Mouse (Mus musculus) forebrain, embryonic 15.5 days (tissue): ENCODE measurements around the gene Nkiras1. TPM values are rescaled to one million over a fixed set of nuclear protein-coding genes. Genes with fewer than 3 reads are reported as not detected.
"Not testable (repeated sequence)": the region's sequence is repeated elsewhere in the genome, so short reads cannot be mapped to it uniquely, and the experiment has no call there.

ENCODE experiments used
- ATAC-seq: fragments of 200-750 bp; cut with Nextera tagmentation; replicated peaks from 2 replicates; pipeline ENCODE4 v1.8.0; 2017; ENCODE audit warnings: mild to moderate bottlenecking, moderate TSS enrichment, moderate library complexity
- H3K27ac ChIP-seq: fragments of 300-500 bp; sonication (generic); replicated peaks from 2 replicates; pipeline ENCODE4 v1.5.1; 2015; ENCODE audit warnings: mild to moderate bottlenecking, inconsistent platforms
- H3K27me3 ChIP-seq: fragments of 300-500 bp; sonication (generic); 2 replicates; pipeline ENCODE4 v1.6.1; 2015; ENCODE audit warnings: inconsistent platforms
- H3K36me3 ChIP-seq: fragments of 300-500 bp; sonication (generic); 2 replicates; pipeline ENCODE4 v1.6.1; 2015; ENCODE audit warnings: mild to moderate bottlenecking, inconsistent platforms
- H3K4me1 ChIP-seq: fragments of 300-500 bp; sonication (generic); 2 replicates; pipeline ENCODE4 v1.6.1; 2015; ENCODE audit warnings: inconsistent platforms
- H3K4me2 ChIP-seq: fragments of 300-500 bp; sonication (generic); replicated peaks from 2 replicates; pipeline ENCODE4 v1.6.1; 2015; ENCODE audit warnings: mild to moderate bottlenecking, inconsistent platforms
- H3K4me3 ChIP-seq: fragments of 300-500 bp; sonication (generic); 2 replicates; pipeline ENCODE4 v1.5.1; 2015; ENCODE audit warnings: mild to moderate bottlenecking, inconsistent platforms
- H3K9ac ChIP-seq: fragments of 300-500 bp; sonication (generic); replicated peaks from 2 replicates; pipeline ENCODE4 v1.6.1; 2015; ENCODE audit warnings: mild to moderate bottlenecking, inconsistent platforms
- H3K9me3 ChIP-seq: fragments of 300-500 bp; sonication (generic); 2 replicates; pipeline ENCODE4 v1.6.1; 2016; ENCODE audit warnings: inconsistent platforms
- WGBS: fragments of 180-500 bp; shearing (Covaris S2); methylation state at CpG from one replicate; pipeline ENCODE4 v1.1.7; 2015; ENCODE audit warnings: mixed read lengths; 5-methylcytosine and 5-hydroxymethylcytosine counted together
- polyA plus RNA-seq: library from polyadenylated mRNA; unstranded; fragments of >200 nt; fragmentation: Nextera tagmentation; extraction: Ambion mirVana; gene quantifications from 2 replicates; pipeline ENCODE4 v1.2.1, GENCODE M21; 2015

The Nkiras1 gene
- polyA plus RNA-seq, 1 experiment from 2014 or later: 29.5 TPM

- Histone ChIP-seq H3K9ac (peak within 1 kb of the TSS; percentile 73), H3K4me2 (peak within 1 kb of the TSS; percentile 70), H3K9me3 (no peaks in the 10 kb centered on the region), H3K4me3 (peak within 1 kb of the TSS; percentile 98), H3K4me1 (peaks cover 3% of the 10 kb centered on the region; the same call in 1 of the 2 replicates), H3K36me3 (no peaks in the 10 kb centered on the region), H3K27ac (peak within 1 kb of the TSS; percentile 85), H3K27me3 (no peaks in the 10 kb centered on the region)
- under 1% methylated on average over 66 of the region's 66 CpGs for WGBS
- ATAC-seq: peak; percentile 89
Measured at GRCm38 (mm10) chr14:18238750-18239731, 31.9 kb upstream of the Nkiras1 start, which contains the start of gene Nr1d2. Gene Nr1d2 (minus strand): TSS chr14:18239127.

GRCm38 (mm10) chr14:18240132-18240531 is 30.8 kb upstream of the Nkiras1 start:
- ATAC-seq: no peak
- H3K27ac ChIP-seq: no peak overlapping the region
- WGBS: 75% methylated on average over 7 of the region's 7 CpGs
- no peak overlapping the region for H3K4me3 ChIP-seq
- no peaks in the 10 kb centered on the region for H3K9me3 ChIP-seq
- H3K36me3 ChIP-seq: no peaks in the 10 kb centered on the region
- no peak overlapping the region for H3K9ac ChIP-seq
- no peak overlapping the region for H3K4me2 ChIP-seq
- no peaks in the 10 kb centered on the region for H3K27me3 ChIP-seq
- H3K4me1 ChIP-seq: peaks cover 3% of the 10 kb centered on the region; the same call in 1 of the 2 replicates

- Histone ChIP-seq H3K9me3 (no peaks in the 10 kb centered on the region), H3K4me3 (no peak overlapping the region), H3K9ac (no peak overlapping the region), H3K4me2 (no peak overlapping the region), H3K27me3 (no peaks in the 10 kb centered on the region), H3K36me3 (no peaks in the 10 kb centered on the region), H3K27ac (no peak overlapping the region), H3K4me1 (peaks cover 3% of the 10 kb centered on the region; the same call in 1 of the 2 replicates)
- 92% methylated on average over 4 of the region's 4 CpGs for WGBS
- no peak for ATAC-seq
Measured at GRCm38 (mm10) chr14:18241786-18242185, 29.1 kb upstream of the Nkiras1 start.

GRCm38 (mm10) chr14:18242638-18243130 is 28.3 kb upstream of the Nkiras1 start:
- Histone ChIP-seq H3K36me3 (no peaks in the 10 kb centered on the region), H3K4me3 (no peak overlapping the region), H3K4me2 (no peak overlapping the region), H3K27me3 (no peaks in the 10 kb centered on the region), H3K9me3 (no peaks in the 10 kb centered on the region), H3K9ac (no peak overlapping the region), H3K27ac (no peak overlapping the region), H3K4me1 (peaks cover 3% of the 10 kb centered on the region; the same call in 1 of the 2 replicates)
- 89% methylated on average over 21 of the region's 21 CpGs for WGBS
- no peak for ATAC-seq

GRCm38 (mm10) chr14:18261203-18261602 is 9.7 kb upstream of the Nkiras1 start:
- Histone ChIP-seq H3K27ac (no peak overlapping the region), H3K4me2 (no peak overlapping the region), H3K9me3 (no peaks in the 10 kb centered on the region), H3K4me3 (no peak overlapping the region), H3K27me3 (no peaks in the 10 kb centered on the region), H3K36me3 (peaks cover 3% of the 10 kb centered on the region; the same call in 1 of the 2 replicates), H3K4me1 (peaks cover 15% of the 10 kb centered on the region), H3K9ac (no peak overlapping the region)
- no peak for ATAC-seq
- 85% methylated on average over 3 of the region's 3 CpGs for WGBS

- WGBS: 13% methylated on average over 4 of the region's 4 CpGs
- Histone ChIP-seq H3K9ac (no peak overlapping the region), H3K27me3 (no peaks in the 10 kb centered on the region), H3K4me3 (no peak overlapping the region), H3K9me3 (no peaks in the 10 kb centered on the region), H3K4me1 (peaks cover 27% of the 10 kb centered on the region), H3K4me2 (no peak overlapping the region), H3K27ac (peak overlapping the region; percentile 56), H3K36me3 (peaks cover 23% of the 10 kb centered on the region)
- peak; percentile 88 for ATAC-seq
Measured at GRCm38 (mm10) chr14:18263427-18263826, 7.5 kb upstream of the Nkiras1 start.

- Histone ChIP-seq H3K4me3 (peak overlapping the region; percentile 93), H3K27ac (peak overlapping the region; percentile 83), H3K4me2 (peak overlapping the region; percentile 74), H3K36me3 (peaks cover 22% of the 10 kb centered on the region), H3K9ac (peak overlapping the region; percentile 99), H3K4me1 (peaks cover 32% of the 10 kb centered on the region)
- not testable (repeated sequence) for H3K27me3 ChIP-seq, H3K9me3 ChIP-seq
- peak; percentile 6; the same call in 1 of the 2 replicates for ATAC-seq
- under 1% methylated on average over 24 of the region's 24 CpGs for WGBS
Measured at GRCm38 (mm10) chr14:18269947-18270528, 898 bp upstream of the Nkiras1 start.

- Histone ChIP-seq H3K27ac (no peak overlapping the region), H3K36me3 (peaks cover 18% of the 10 kb centered on the region), H3K9me3 (no peaks in the 10 kb centered on the region), H3K9ac (peak overlapping the region; percentile 85), H3K4me3 (peak overlapping the region; percentile 93), H3K4me1 (peaks cover 32% of the 10 kb centered on the region), H3K4me2 (peak overlapping the region; percentile 50), H3K27me3 (no peaks in the 10 kb centered on the region)
- no peak for ATAC-seq
- 6% methylated on average over 7 of the region's 7 CpGs for WGBS
Measured at GRCm38 (mm10) chr14:18271666-18272065, 730 bp downstream of the Nkiras1 start.

GRCm38 (mm10) chr14:18274526-18274925 is 3.6 kb downstream of the Nkiras1 start:
- Histone ChIP-seq H3K27ac (no peak overlapping the region), H3K27me3 (no peaks in the 10 kb centered on the region), H3K9me3 (no peaks in the 10 kb centered on the region), H3K9ac (no peak overlapping the region), H3K4me1 (peaks cover 13% of the 10 kb centered on the region), H3K4me2 (no peak overlapping the region), H3K4me3 (no peak overlapping the region), H3K36me3 (peaks cover 18% of the 10 kb centered on the region)
- ATAC-seq: no peak
- 74% methylated on average over 1 of the region's 1 CpGs for WGBS

- Histone ChIP-seq H3K4me1 (no peaks in the 10 kb centered on the region), H3K9ac (no peak overlapping the region), H3K27me3 (no peaks in the 10 kb centered on the region), H3K4me3 (no peak overlapping the region), H3K36me3 (peaks cover 31% of the 10 kb centered on the region), H3K27ac (no peak overlapping the region), H3K9me3 (no peaks in the 10 kb centered on the region), H3K4me2 (no peak overlapping the region)
- no peak for ATAC-seq
- WGBS: 75% methylated on average over 5 of the region's 5 CpGs
Measured at GRCm38 (mm10) chr14:18280375-18280774, 9.4 kb downstream of the Nkiras1 start.

GRCm38 (mm10) chr14:18284581-18284980 is 13.6 kb downstream of the Nkiras1 start:
- no peaks in the 10 kb centered on the region for H3K4me1 ChIP-seq
- 88% methylated on average over 2 of the region's 2 CpGs for WGBS
- H3K27me3 ChIP-seq: no peaks in the 10 kb centered on the region
- no peaks in the 10 kb centered on the region for H3K9me3 ChIP-seq
- no peak overlapping the region for H3K4me3 ChIP-seq
- H3K9ac ChIP-seq: no peak overlapping the region
- H3K4me2 ChIP-seq: no peak overlapping the region
- no peak for ATAC-seq
- H3K36me3 ChIP-seq: peaks cover 13% of the 10 kb centered on the region; the same call in 1 of the 2 replicates
- H3K27ac ChIP-seq: no peak overlapping the region

GRCm38 (mm10) chr14:18285476-18285875 is 14.5 kb downstream of the Nkiras1 start:
- no peaks in the 10 kb centered on the region for H3K4me1 ChIP-seq
- no peak overlapping the region for H3K4me3 ChIP-seq
- 86% methylated on average over 3 of the region's 3 CpGs for WGBS
- H3K9me3 ChIP-seq: no peaks in the 10 kb centered on the region
- ATAC-seq: no peak
- no peak overlapping the region for H3K27ac ChIP-seq
- no peak overlapping the region for H3K4me2 ChIP-seq
- H3K9ac ChIP-seq: no peak overlapping the region
- peaks cover 6% of the 10 kb centered on the region; the same call in 1 of the 2 replicates for H3K36me3 ChIP-seq
- H3K27me3 ChIP-seq: no peaks in the 10 kb centered on the region
